Mouse (Mus musculus): Measurements from ENCODE around the gene Plk4. TPM values are rescaled to one million over a fixed set of nuclear protein-coding genes. Genes with fewer than 3 reads are reported as not detected.
"Not testable (repeated sequence)": the region's sequence is repeated elsewhere in the genome, so short reads cannot be mapped to it uniquely, and the experiment has no call there.

Plk4 gene
- under 1 TPM; 0.59 to 0.62 TPM for total RNA-seq (2021)
- long read RNA-seq, experiment 1, partial matches to known transcripts = 0 of 1 reads
- long read RNA-seq, experiment 1, other reads (novel, unspliced or antisense) = 0 of 1 reads
- long read RNA-seq, experiment 2, partial matches to known transcripts = 0 of 1 reads
- long read RNA-seq, experiment 2, other reads (novel, unspliced or antisense) = 0 of 1 reads

DNA sequence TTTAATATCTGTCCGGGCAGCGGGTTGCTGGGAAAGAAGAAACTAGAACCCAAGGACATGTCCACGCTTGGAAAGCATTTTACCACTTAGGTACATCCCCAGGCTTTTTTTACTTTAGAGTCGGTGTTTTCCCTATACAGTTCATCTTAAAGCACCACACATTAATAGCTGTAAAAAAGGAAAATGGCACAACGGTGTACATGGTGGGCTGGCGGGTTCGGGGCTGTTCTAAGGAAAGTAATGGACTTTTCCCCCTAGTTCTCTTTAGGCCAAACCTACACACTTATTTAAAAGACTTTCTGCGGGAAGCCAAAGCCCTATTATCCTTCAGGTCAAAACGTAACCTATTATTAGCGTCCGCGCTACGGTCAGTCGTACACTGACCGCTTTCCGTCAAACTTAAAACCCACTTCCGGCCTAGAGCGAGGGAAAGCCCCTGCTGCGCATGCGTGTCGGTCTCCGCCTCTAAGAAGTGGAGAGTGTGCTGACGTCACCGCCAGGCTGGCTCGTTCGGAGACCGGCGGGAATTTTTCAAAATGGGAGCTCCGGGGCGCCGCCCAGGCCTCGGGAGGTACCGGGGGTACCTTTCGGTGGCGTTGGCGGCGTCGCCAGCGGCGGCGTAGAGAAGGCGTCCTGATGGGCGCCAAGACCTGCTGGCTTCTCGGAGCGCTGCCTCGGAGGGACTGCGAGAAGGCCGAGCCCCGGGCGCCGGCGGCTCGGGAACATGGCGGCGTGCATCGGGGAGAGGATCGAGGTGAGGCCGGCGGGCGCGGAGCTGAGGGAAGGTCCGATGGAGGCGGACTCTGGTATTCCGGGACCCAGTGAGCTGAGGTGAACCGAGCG is at the start of gene Plk4:
Gene Plk4 (plus strand): TSS at position 490 of the 843 bp plus-strand sequence.
- peak; percentile 96 for DNase-seq (ENCODE audit: low spot score)

DNA sequence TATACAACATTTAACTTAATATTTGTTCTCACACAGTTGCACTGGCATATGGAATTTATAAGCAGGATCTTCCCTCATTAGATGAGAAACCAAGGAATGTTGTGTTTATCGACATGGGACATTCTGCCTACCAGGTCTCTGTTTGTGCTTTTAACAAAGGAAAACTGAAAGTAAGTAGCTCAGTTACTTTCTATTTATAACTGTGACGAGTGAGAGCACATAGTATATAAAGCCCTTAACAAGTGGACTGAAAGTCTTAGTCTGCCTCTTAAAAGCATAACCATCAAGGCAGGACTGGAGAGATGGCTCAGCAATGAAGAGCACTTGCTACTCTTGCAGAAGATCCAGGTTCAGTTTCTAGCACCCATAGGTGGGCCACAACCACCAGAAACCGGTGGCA is 39.1 kb upstream of the Plk4 start:
- no peak for DNase-seq (ENCODE audit: low spot score)

DNA sequence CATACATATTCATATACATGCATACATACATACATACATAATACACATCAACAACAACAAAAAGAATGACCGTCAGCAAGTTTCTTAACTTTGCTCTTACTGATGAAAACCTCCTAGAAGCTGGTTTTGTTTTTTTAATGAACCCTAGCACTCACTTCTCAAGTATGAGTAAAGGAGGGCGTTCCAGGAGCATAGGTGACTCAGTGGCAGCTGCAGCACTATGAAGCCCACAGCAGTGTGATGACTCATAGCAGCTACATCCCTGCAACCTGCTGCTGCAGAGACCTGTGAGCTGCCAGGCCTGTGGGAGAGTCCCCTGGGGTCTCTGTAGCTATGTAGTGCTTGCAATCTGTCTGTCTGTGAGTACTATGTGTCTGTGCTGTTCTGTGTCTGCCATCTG is 38.5 kb upstream of the Plk4 start:
- no peak for DNase-seq (ENCODE audit: low spot score)

- no peak for DNase-seq (ENCODE audit: low spot score)
Observed at GRCm38 (mm10) chr3:40793783-40794182, 6.0 kb upstream of the Plk4 start.

- DNase-seq (ENCODE audit: low spot score) = no peak
Observed at GRCm38 (mm10) chr3:40798054-40798453, 1.8 kb upstream of the Plk4 start.

DNA sequence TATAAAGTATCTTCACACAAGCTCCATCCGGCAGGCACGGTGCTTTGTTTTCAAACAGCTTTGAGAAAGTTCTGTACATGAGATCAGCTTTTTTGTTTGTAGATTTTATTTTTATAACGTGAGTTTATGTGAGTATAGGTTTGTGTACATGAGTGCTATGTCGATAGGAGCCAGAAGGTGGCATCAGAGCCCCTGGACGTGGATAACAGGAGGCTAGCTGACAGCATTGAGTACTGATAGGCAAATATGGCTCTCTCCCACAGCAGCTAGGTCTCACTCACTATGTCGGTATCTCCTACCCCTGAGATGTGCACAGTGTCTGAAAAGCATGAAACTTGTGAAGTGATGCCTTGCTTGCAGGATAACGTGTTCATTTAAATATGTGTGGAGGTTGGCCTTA is 1.3 kb upstream of the Plk4 start:
- peak; percentile 15 for DNase-seq (ENCODE audit: low spot score)

DNA sequence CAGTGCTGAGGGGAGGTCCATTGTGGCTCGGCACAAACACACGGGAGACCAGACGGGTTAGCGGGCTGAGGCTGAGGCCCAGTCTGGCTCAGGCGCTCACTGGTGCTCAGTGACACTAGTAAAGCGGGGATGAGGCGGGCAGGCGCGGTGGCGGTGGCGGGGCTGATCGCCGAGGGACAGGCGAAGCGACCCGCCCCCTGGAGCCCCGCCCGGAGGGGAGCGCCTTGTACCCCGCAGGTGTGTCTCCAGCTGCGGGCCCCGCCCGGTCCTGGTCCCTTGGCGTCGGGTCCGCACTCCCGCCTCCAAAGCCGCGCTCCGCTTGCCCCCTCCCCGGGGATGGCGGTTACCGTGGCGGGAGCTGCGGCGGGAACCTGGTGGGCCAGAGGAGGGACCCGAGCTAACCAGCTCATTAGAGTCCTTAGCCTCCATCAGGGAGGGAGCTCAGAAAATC is 579 bp downstream of the Plk4 start:
- DNase-seq (ENCODE audit: low spot score) = no peak

GRCm38 (mm10) chr3:40806871-40807270 is 7.1 kb downstream of the Plk4 start:
- no peak for DNase-seq (ENCODE audit: low spot score)

DNA sequence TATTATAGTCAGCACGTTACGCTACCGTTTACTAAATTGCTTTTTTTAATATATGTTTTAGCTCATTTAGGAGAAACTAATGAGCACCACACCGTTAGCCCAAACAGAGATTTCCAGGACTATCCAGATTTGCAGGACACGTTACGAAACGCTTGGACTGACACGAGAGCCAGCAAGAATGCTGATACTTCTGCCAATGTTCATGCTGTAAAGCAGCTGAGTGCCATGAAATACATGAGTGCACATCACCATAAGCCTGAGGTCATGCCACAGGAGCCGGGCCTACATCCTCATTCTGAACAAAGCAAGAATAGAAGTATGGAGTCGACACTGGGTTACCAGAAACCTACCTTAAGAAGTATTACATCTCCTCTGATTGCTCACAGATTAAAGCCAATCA is 8.9 kb downstream of the Plk4 start:
- DNase-seq (ENCODE audit: low spot score) = no peak

GRCm38 (mm10) chr3:40809894-40810293 is 10.1 kb downstream of the Plk4 start:
- no peak for DNase-seq (ENCODE audit: low spot score)

DNA sequence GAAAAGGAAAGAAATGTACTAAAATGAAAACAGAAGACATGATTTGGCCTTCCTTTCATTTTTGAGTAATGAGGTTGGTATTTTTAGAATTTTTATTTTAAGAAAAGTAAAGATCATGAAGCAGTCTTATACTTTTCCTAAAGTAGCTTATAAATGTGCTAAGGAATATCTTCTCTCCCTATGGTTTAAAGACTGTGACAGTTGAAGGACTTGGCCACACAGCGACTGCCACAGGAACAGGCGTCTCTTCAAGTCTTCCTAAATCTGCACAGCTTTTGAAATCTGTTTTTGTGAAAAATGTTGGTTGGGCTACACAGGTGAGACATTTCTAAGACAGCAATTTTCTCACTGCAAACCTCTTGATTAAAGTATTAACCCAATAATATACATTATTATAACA is 13.5 kb downstream of the Plk4 start:
- no peak for DNase-seq (ENCODE audit: low spot score)

DNA sequence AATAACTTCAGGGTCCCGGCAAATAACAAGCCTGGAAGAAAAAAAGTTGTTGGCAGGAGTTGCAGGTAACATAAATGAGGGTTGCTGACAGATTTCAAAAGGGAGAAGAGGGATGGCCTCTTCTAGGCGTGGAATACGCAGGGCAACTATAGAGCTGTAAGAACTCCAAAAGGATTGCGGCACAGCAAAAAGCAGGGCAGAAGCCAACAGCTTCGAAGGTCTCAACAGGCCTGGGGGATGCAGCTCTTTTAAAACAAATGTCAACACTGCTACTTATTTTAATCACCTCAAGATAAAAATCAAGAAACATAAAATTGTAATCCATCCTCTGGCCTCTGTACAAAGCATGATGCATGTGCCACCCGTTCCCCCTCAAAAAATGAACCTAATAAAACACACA is 45.7 kb downstream of the Plk4 start:
- not testable (repeated sequence) for DNase-seq (ENCODE audit: low spot score)

GRCm38 (mm10) chr3:40846473-40846956 is 46.7 kb downstream of the Plk4 start, which contains the start of gene Mfsd8:
Mfsd8 (minus strand) TSS chr3:40846886.
- peak; percentile 94 for DNase-seq (ENCODE audit: low spot score)

- DNase-seq (ENCODE audit: low spot score) = not testable (repeated sequence)
Observed at GRCm38 (mm10) chr3:40846957-40847017, 47.0 kb downstream of the Plk4 start, which contains the start of gene Abhd18. Abhd18 (plus strand) TSS chr3:40846970.

- peak; percentile 47 for DNase-seq (ENCODE audit: low spot score)
Observed at GRCm38 (mm10) chr3:40847018-40847417, 47.2 kb downstream of the Plk4 start.

DNA sequence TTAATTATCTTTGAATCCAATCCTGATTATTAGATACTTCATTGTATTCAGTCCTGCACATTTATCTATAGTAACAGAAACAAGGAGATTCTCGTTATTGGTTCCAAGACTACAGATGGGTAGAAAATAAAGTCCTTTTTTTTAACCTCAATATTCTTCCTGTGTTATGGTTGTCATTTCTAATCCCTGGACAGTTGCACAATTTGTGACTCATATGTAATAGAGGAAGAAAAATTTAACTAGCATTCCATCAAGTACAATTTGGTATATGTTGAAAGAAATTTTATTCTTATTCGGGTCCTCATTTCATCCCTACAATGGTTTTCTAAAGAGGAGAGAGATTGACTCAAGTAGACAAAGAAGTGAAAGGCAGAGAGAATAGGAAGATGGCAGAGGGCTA is 48.1 kb downstream of the Plk4 start:
- not testable (repeated sequence) for DNase-seq (ENCODE audit: low spot score)

DNA sequence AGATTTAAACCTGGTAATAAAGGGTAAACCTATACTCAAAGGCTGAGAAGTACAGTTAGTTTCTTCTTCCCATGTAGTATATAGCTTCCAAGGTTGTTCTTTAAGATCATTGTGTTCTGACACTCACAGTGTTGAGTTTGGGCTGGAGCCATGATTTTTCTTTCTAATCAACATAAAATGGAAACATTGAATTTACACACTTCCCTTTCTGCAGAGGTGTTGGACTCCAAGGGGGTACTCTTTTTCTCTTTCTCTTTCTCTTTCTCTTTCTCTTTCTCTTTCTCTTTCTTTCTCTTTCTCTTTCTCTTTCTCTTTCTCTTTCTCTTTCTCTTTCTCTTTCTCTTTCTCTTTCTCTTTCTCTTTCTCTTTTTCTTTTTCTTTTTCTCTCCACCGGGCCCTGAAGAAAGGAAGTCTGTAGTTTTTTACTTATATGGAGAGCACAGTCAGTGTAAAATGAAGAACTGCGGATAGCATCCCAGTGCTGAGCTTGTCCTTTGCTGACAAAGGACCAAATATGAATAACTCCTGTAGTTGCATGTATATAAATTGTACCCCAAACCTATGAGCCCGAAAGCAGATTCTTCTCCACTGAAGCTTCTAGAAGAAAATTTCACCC is 53.4 kb downstream of the Plk4 start:
- DNase-seq (ENCODE audit: low spot score) = not testable (repeated sequence)

Other genes with a start within 250 kb of the Plk4 start
- gene Slc25a31, start 91.2 kb upstream of the Plk4 start, total RNA-seq (2021) = not detected
- 1 to 10 TPM; 4.9 to 6.6 TPM for gene Hspa4l, start 55.5 kb upstream of the Plk4 start, total RNA-seq (2021)
- gene Mfsd8, start 46.9 kb downstream of the Plk4 start, total RNA-seq (2021) = 10 to 100 TPM; 17.4 to 19.2 TPM
- 10 to 100 TPM; 12.4 to 15.7 TPM for gene Abhd18, start 47.0 kb downstream of the Plk4 start, total RNA-seq (2021)
- gene 1700034I23Rik, start 102.5 kb downstream of the Plk4 start, total RNA-seq (2021) = under 1 TPM in 1 of 2 experiments, not detected in 1; 0.16 TPM
- gene Larp1b, start 149.8 kb downstream of the Plk4 start, total RNA-seq (2021) = 10 to 100 TPM; 64.4 to 72.7 TPM